11 mouse cellular contexts compared by ENCODE assay signal in the genomic region with DNA sequence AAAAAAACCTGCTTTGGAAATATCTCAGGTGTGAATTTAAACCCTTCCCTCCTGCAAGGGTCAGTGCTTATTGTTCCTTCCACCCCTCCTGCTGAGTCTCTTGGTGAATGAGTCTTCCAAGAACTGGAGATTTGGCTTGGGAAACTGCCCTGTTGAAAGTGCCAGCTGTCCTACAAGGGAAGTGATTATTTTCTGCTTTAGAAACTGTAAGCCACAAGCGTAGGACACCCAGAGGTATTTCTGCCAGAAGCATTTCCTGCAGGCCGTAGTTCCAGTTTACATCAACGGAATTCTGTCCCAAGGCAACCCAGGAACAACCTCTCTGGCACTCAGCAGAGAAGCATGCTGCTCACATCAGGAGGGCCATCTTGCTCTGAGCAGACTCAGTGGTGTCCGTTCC. TPM values are rescaled to one million over a fixed set of nuclear protein-coding genes. Genes with fewer than 3 reads are reported as not detected.
DNase-seq lines count a peak whose midpoint lies in the region; ATAC-seq and TF ChIP-seq lines count a peak whose summit lies in the region.
"Had no signal": no experiment of that assay in that cellular context is flagged by ENCODE, and none has a peak within 500 bp of the region (broad histone marks: within the 10 kb centered on the region; RNA-seq: fewer than 3 reads in every experiment).

No protein-coding gene starts in this region.

- H3K27me3 ChIP-seq in heart, embryonic 10.5 days (ENCODE audit: insufficient read depth, poor library complexity, severe bottlenecking) = no peaks in the 10 kb centered on the region
- no peaks in the 10 kb centered on the region for H3K27me3 ChIP-seq in lung, postnatal 0 days (replicated peaks; ENCODE audit: insufficient read depth, low read length)

- 64% methylated on average over 4 of the region's 4 CpGs for WGBS in heart, embryonic 10.5 days
- WGBS in lung, postnatal 0 days = 38% methylated on average over 4 of the region's 4 CpGs
- 24% methylated on average over 4 of the region's 4 CpGs for WGBS in lung, adult 2 months
- 43% methylated on average over 4 of the region's 4 CpGs for WGBS in macrophage (ENCODE audit: missing documents)

- no peaks in the 10 kb centered on the region for H3K9me3 ChIP-seq in heart, embryonic 10.5 days
- H3K9me3 ChIP-seq in lung, postnatal 0 days (ENCODE audit: low read length) = no peaks in the 10 kb centered on the region
- H3K9me3 ChIP-seq: midbrain, embryonic 12.5 days had no signal

- no peak for TF ChIP-seq EP300 in lung, postnatal 0 days (IDR thresholded peaks at IDR 0.05)

- no peak overlapping the region for H3K9ac ChIP-seq in lung, postnatal 0 days (replicated peaks; ENCODE audit: low read depth)
- H3K9ac ChIP-seq: midbrain, embryonic 12.5 days had no signal

- DNase-seq in heart, adult 11 months = peak; percentile 95
- DNase-seq in heart, embryonic 10.5 days (ENCODE audit: low spot score) = no peak
- DNase-seq in lung, postnatal 0 days (ENCODE audit: low spot score) = peak; percentile 53
- DNase-seq in lung, adult 2 months = no peak
- DNase-seq in cerebellum, postnatal 36 days = peak; percentile 7 to 24
- DNase-seq in spleen, postnatal 36 days (ENCODE audit: low spot score in 2 of 2) = no peak
- no peak for DNase-seq in urinary bladder, adult 2 months (ENCODE audit: low spot score)
- DNase-seq: layer of hippocampus, postnatal 36 days had no signal

- no peak overlapping the region for H3K27ac ChIP-seq in heart, embryonic 10.5 days
- H3K27ac ChIP-seq in lung, postnatal 0 days (ENCODE audit: low read length) = 0 out of 2 replicates have a peak overlapping the region, but pooled peaks have one; percentile 27
- peak overlapping the region; percentile 87 for H3K27ac ChIP-seq in macrophage
- H3K27ac ChIP-seq: midbrain, embryonic 12.5 days had no signal

- TF ChIP-seq POLR2A in lung, adult 2 months (IDR thresholded peaks at IDR 0.05; ENCODE audit: borderline replicate concordance, extremely low read depth, low read depth, low read length) = no peak

- ATAC-seq in lung, postnatal 0 days = peak; percentile 40
- ATAC-seq: activated CD4-positive, CD25-positive, alpha-beta regulatory T cell, adult 4 months had no signal

- H3K36me3 ChIP-seq in heart, embryonic 10.5 days = no peaks in the 10 kb centered on the region
- no peaks in the 10 kb centered on the region for H3K36me3 ChIP-seq in lung, postnatal 0 days (ENCODE audit: insufficient read depth, low read length)
- H3K36me3 ChIP-seq in macrophage (ENCODE audit: inconsistent target) = no peaks in the 10 kb centered on the region
- H3K36me3 ChIP-seq: midbrain, embryonic 12.5 days had no signal

- no peak for TF ChIP-seq CTCF in lung, postnatal 0 days (IDR thresholded peaks at IDR 0.05)
- TF ChIP-seq CTCF in lung, adult 2 months (IDR thresholded peaks at IDR 0.05; ENCODE audit: insufficient read depth, low read length) = no peak

- no peak overlapping the region for H3K4me3 ChIP-seq in heart, embryonic 10.5 days
- H3K4me3 ChIP-seq in lung, postnatal 0 days (ENCODE audit: low read depth, low read length) = no peak overlapping the region
- no peak overlapping the region for H3K4me3 ChIP-seq in lung, adult 2 months (replicated peaks; ENCODE audit: extremely low read depth, low read depth, low read length)
- no peak overlapping the region for H3K4me3 ChIP-seq in macrophage (ENCODE audit: inconsistent target)
- H3K4me3 ChIP-seq: midbrain, embryonic 12.5 days had no signal

- H3K79me2 ChIP-seq in macrophage (ENCODE audit: inconsistent target) = no peaks in the 10 kb centered on the region

- H3K4me2 ChIP-seq in lung, postnatal 0 days (replicated peaks; ENCODE audit: low read depth, low read length) = no peak overlapping the region
- H3K4me2 ChIP-seq: midbrain, embryonic 12.5 days had no signal

- H3K4me1 ChIP-seq in heart, embryonic 10.5 days = no peaks in the 10 kb centered on the region
- peaks cover 16% of the 10 kb centered on the region; the same call in 1 of the 2 replicates for H3K4me1 ChIP-seq in lung, postnatal 0 days (ENCODE audit: insufficient read depth, low read depth, low read length)
- peaks cover 9% of the 10 kb centered on the region for H3K4me1 ChIP-seq in lung, adult 2 months (ENCODE audit: control insufficient read depth, insufficient read depth, low read length)

RNA-seq across cellular contexts. Expression of gene B3gnt2, which starts 12.6 kb away (rescaled TPM):
- polyA plus RNA-seq in heart, embryonic 10.5 days (2016; fragmentation: Nextera tagmentation; extraction: Ambion mirVana) = 2.6 and 2.9 TPM in 2 replicates
- 20.4 and 22.3 TPM in 2 replicates for polyA plus RNA-seq in lung, postnatal 0 days (2015; fragmentation: Nextera tagmentation; extraction: Ambion mirVana)
- 16.7 and 18.6 TPM in 2 replicates for polyA plus RNA-seq in lung, adult 2 months (2012; rRNA removed)
- 100 to 1,000 TPM in 9 of 26 experiments, 10 to 100 TPM in 17; 43.8 to 185 (median 90.5) TPM for total RNA-seq in macrophage (2018; cell fraction: chromatin; rRNA removed)
- total RNA-seq in macrophage (2018; cell fraction: cytosol; rRNA removed) = 100 to 1,000 TPM in 22 of 26 experiments, 10 to 100 TPM in 4; 85.2 to 192 (median 117) TPM
- total RNA-seq in macrophage (2018; cell fraction: nucleus; rRNA removed) = 100 to 1,000 TPM in 25 of 26 experiments, 10 to 100 TPM in 1; 81.7 to 283 (median 169) TPM
- polyA plus RNA-seq in macrophage (2018) = 41.8 to 69.9 TPM (median 65.2 TPM) in 3 replicates
- polyA plus RNA-seq in urinary bladder, adult 2 months (2012; rRNA removed) = 22.6 and 25.7 TPM in 2 replicates

Comparison
In these comparisons a context has a peak if more than half of its experiments do, and no peak if none do; other contexts are left out.
1. DNase-seq: peak in heart, adult 11 months (single experiment), lung, postnatal 0 days (single experiment) and cerebellum, postnatal 36 days (2 of 2); none in heart, embryonic 10.5 days (single experiment), lung, adult 2 months (single experiment), spleen, postnatal 36 days (0 of 2) and urinary bladder, adult 2 months (single experiment).